Mouse (Mus musculus): ENCODE measurements around the gene Mrps18b. TPM values are rescaled to one million over a fixed set of nuclear protein-coding genes. Genes with fewer than 3 reads are reported as not detected.

Gene Mrps18b
- polyA plus RNA-seq, 1 experiment from 2014 or later = 83.4 TPM

- ATAC-seq (ENCODE audit: low FRiP score, low TSS enrichment) (peak; percentile 51; the same call in 1 of the 2 replicates), DNase-seq (ENCODE audit: low spot score) (peak; percentile 68)
- Histone ChIP-seq H3K9me3 (ENCODE audit: control insufficient read depth, low read length) (no peaks in the 10 kb centered on the region), H3K27ac (replicated peaks) (peak within 1 kb of the TSS; percentile 94), H3K4me2 (replicated peaks; ENCODE audit: low read depth) (peak within 1 kb of the TSS; percentile 85), H3K9ac (ENCODE audit: low read length) (peak within 1 kb of the TSS; percentile 77), H3K36me3 (ENCODE audit: control insufficient read depth, insufficient read depth, low read length) (no peaks in the 10 kb centered on the region), H3K4me3 (ENCODE audit: low read depth, low read length) (peak within 1 kb of the TSS; percentile 60), H3K27me3 (ENCODE audit: control insufficient read depth, insufficient read depth, low read length) (no peaks in the 10 kb centered on the region), H3K4me1 (replicated peaks; ENCODE audit: control insufficient read depth, insufficient read depth) (peaks cover 3% of the 10 kb centered on the region; the same call in 1 of the 2 replicates)
- 2% methylated on average over 44 of the region's 48 CpGs for WGBS
- TF ChIP-seq EP300 (optimal IDR thresholded peaks at IDR 0.05) (peak; percentile 62), CTCF (IDR thresholded peaks at IDR 0.05; ENCODE audit: low read depth) (0 out of 2 replicates have a peak, but pooled peaks have one; percentile 6)
These were observed 50.5 kb downstream of the Mrps18b start, which contains the start of gene Ppp1r18 for GRCm38 (mm10) chr17:35865481-35866280. TSS of gene Ppp1r18 (plus strand) at chr17:35865593.

GRCm38 (mm10) chr17:35864832-35865353 lies 51.3 kb downstream of the Mrps18b start:
- no peak for TF ChIP-seq EP300 (optimal IDR thresholded peaks at IDR 0.05)
- TF ChIP-seq CTCF (IDR thresholded peaks at IDR 0.05; ENCODE audit: low read depth) = no peak
- ATAC-seq (ENCODE audit: low FRiP score, low TSS enrichment) (no peak), DNase-seq (ENCODE audit: low spot score) (no peak)
- Histone ChIP-seq H3K4me1 (replicated peaks; ENCODE audit: control insufficient read depth, insufficient read depth) (no peaks in the 10 kb centered on the region; the same call in 1 of the 2 replicates), H3K9me3 (ENCODE audit: control insufficient read depth, low read length) (no peaks in the 10 kb centered on the region), H3K4me2 (replicated peaks; ENCODE audit: low read depth) (peak overlapping the region; percentile 85), H3K9ac (ENCODE audit: low read length) (peak overlapping the region; percentile 77; the same call in 1 of the 2 replicates), H3K27me3 (ENCODE audit: control insufficient read depth, insufficient read depth, low read length) (no peaks in the 10 kb centered on the region), H3K36me3 (ENCODE audit: control insufficient read depth, insufficient read depth, low read length) (no peaks in the 10 kb centered on the region), H3K27ac (replicated peaks) (peak overlapping the region; percentile 94), H3K4me3 (ENCODE audit: low read depth, low read length) (peak overlapping the region; percentile 60)
- 27% methylated on average over 10 of the region's 10 CpGs for WGBS

GRCm38 (mm10) chr17:35861198-35861857 lies 54.9 kb downstream of the Mrps18b start, which contains the start of gene Nrm:
TSS of gene Nrm (plus strand) at chr17:35861318.
- H3K9me3 ChIP-seq (ENCODE audit: control insufficient read depth, low read length) = no peaks in the 10 kb centered on the region
- H3K4me1 ChIP-seq (replicated peaks; ENCODE audit: control insufficient read depth, insufficient read depth) = no peaks in the 10 kb centered on the region
- ATAC-seq (ENCODE audit: low FRiP score, low TSS enrichment) (peak; percentile 92), DNase-seq (ENCODE audit: low spot score) (peak; percentile 92)
- H3K4me3 ChIP-seq (ENCODE audit: low read depth, low read length) = peak within 1 kb of the TSS; percentile 76
- WGBS = under 1% methylated on average over 40 of the region's 47 CpGs
- H3K9ac ChIP-seq (ENCODE audit: low read length) = peak within 1 kb of the TSS; percentile 71
- H3K36me3 ChIP-seq (ENCODE audit: control insufficient read depth, insufficient read depth, low read length) = peaks cover 3% of the 10 kb centered on the region
- H3K27ac ChIP-seq (replicated peaks) = peak within 1 kb of the TSS; percentile 85
- TF ChIP-seq EP300 (optimal IDR thresholded peaks at IDR 0.05) = no peak
- TF ChIP-seq CTCF (IDR thresholded peaks at IDR 0.05; ENCODE audit: low read depth) = peak; percentile 73
- H3K27me3 ChIP-seq (ENCODE audit: control insufficient read depth, insufficient read depth, low read length) = no peaks in the 10 kb centered on the region
- peak within 1 kb of the TSS; percentile 66 for H3K4me2 ChIP-seq (replicated peaks; ENCODE audit: low read depth)

- WGBS = 4% methylated on average over 12 of the region's 12 CpGs
- ATAC-seq (ENCODE audit: low FRiP score, low TSS enrichment) = 0 out of 2 replicates have a peak, but pooled peaks have one; percentile 3
These were observed 55.4 kb downstream of the Mrps18b start for GRCm38 (mm10) chr17:35860831-35861197.

More at GRCm38 (mm10) chr17:35860831-35861197, 55.4 kb downstream of the Mrps18b start:
- Histone ChIP-seq H3K27ac (replicated peaks) (peak overlapping the region; percentile 85), H3K4me1 (replicated peaks; ENCODE audit: control insufficient read depth, insufficient read depth) (no peaks in the 10 kb centered on the region), H3K9ac (ENCODE audit: low read length) (peak overlapping the region; percentile 71), H3K4me2 (replicated peaks; ENCODE audit: low read depth) (peak overlapping the region; percentile 66), H3K27me3 (ENCODE audit: control insufficient read depth, insufficient read depth, low read length) (no peaks in the 10 kb centered on the region), H3K36me3 (ENCODE audit: control insufficient read depth, insufficient read depth, low read length) (peaks cover 3% of the 10 kb centered on the region), H3K9me3 (ENCODE audit: control insufficient read depth, low read length) (no peaks in the 10 kb centered on the region), H3K4me3 (ENCODE audit: low read depth, low read length) (peak overlapping the region; percentile 76)
- DNase-seq (ENCODE audit: low spot score) = no peak
- no peak for TF ChIP-seq CTCF (IDR thresholded peaks at IDR 0.05; ENCODE audit: low read depth)
- TF ChIP-seq EP300 (optimal IDR thresholded peaks at IDR 0.05) = no peak

MicroRNA genes within 50 kb of the gene (microRNA counts, 519-probe panel; counts per million panel counts)
- microRNA mmu-miR-1894-3p (not detected), microRNA mmu-miR-1894-5p (not detected), microRNA mmu-miR-877 (not detected)

Small RNA genes lying within 50 kb of the gene (microRNA-seq; reads per million reads assigned to microRNA genes)
- gene Gm28033 = 2.3 reads per million
- not detected for gene Mir1894
- 27.0 reads per million, percentile 28 among the genes with 10 or more reads in this experiment for gene Mir877

Other genes starting within 250 kb of the Mrps18b start
- gene Vars2, start 248.8 kb downstream of the Mrps18b start, polyA plus RNA-seq (2015; fragmentation: Nextera tagmentation; extraction: Ambion mirVana) = 10.3 and 10.6 TPM in 2 replicates
- 20.7 and 20.8 TPM in 2 replicates for gene Gtf2h4, start 242.7 kb downstream of the Mrps18b start, polyA plus RNA-seq (2015; fragmentation: Nextera tagmentation; extraction: Ambion mirVana)
- gene Ddr1, start 211.8 kb downstream of the Mrps18b start, polyA plus RNA-seq (2015; fragmentation: Nextera tagmentation; extraction: Ambion mirVana) = 50.8 TPM in 2 replicates
- 74.8 and 79.5 TPM in 2 replicates for gene Ier3, start 94.7 kb downstream of the Mrps18b start, polyA plus RNA-seq (2015; fragmentation: Nextera tagmentation; extraction: Ambion mirVana)
- gene Flot1, start 93.2 kb downstream of the Mrps18b start, polyA plus RNA-seq (2015; fragmentation: Nextera tagmentation; extraction: Ambion mirVana) = 41.0 and 43.5 TPM in 2 replicates
- 251 and 296 TPM in 2 replicates for gene Tubb5, start 78.1 kb downstream of the Mrps18b start, polyA plus RNA-seq (2015; fragmentation: Nextera tagmentation; extraction: Ambion mirVana)
- 2.1 and 2.2 TPM in 2 replicates for gene Mdc1, start 74.9 kb downstream of the Mrps18b start, polyA plus RNA-seq (2015; fragmentation: Nextera tagmentation; extraction: Ambion mirVana)
- 27.3 and 27.4 TPM in 2 replicates for gene Nrm, start 55.1 kb downstream of the Mrps18b start, polyA plus RNA-seq (2015; fragmentation: Nextera tagmentation; extraction: Ambion mirVana)
- 15.3 and 16.6 TPM in 2 replicates for gene Ppp1r18, start 50.8 kb downstream of the Mrps18b start, polyA plus RNA-seq (2015; fragmentation: Nextera tagmentation; extraction: Ambion mirVana)
- 14.2 and 19.3 TPM in 2 replicates for gene Dhx16, start 36.6 kb downstream of the Mrps18b start, polyA plus RNA-seq (2015; fragmentation: Nextera tagmentation; extraction: Ambion mirVana)
- 20.5 and 21.7 TPM in 2 replicates for gene 2310061I04Rik, start 19.0 kb downstream of the Mrps18b start, polyA plus RNA-seq (2015; fragmentation: Nextera tagmentation; extraction: Ambion mirVana)
- 12.7 and 14.5 TPM in 2 replicates for gene Atat1, start 6.3 kb downstream of the Mrps18b start, polyA plus RNA-seq (2015; fragmentation: Nextera tagmentation; extraction: Ambion mirVana)
- gene Ppp1r10, start within 50 bp of the Mrps18b start, polyA plus RNA-seq (2015; fragmentation: Nextera tagmentation; extraction: Ambion mirVana) = 13.9 and 17.4 TPM in 2 replicates
- gene Abcf1, start 53.4 kb upstream of the Mrps18b start, polyA plus RNA-seq (2015; fragmentation: Nextera tagmentation; extraction: Ambion mirVana) = 54.8 and 71.5 TPM in 2 replicates
- 24.6 and 25.1 TPM in 2 replicates for gene Gnl1, start 63.5 kb upstream of the Mrps18b start, polyA plus RNA-seq (2015; fragmentation: Nextera tagmentation; extraction: Ambion mirVana)
- gene Prr3, start 63.8 kb upstream of the Mrps18b start, polyA plus RNA-seq (2015; fragmentation: Nextera tagmentation; extraction: Ambion mirVana) = 10.8 and 10.9 TPM in 2 replicates
- gene H2-T24, start 104.2 kb upstream of the Mrps18b start, polyA plus RNA-seq (2015; fragmentation: Nextera tagmentation; extraction: Ambion mirVana) = 1.0 and 1.1 TPM in 2 replicates
- gene H2-T23, start 116.5 kb upstream of the Mrps18b start, polyA plus RNA-seq (2015; fragmentation: Nextera tagmentation; extraction: Ambion mirVana) = 35.9 and 40.2 TPM in 2 replicates
- 18.9 and 21.0 TPM in 2 replicates for gene H2-T22, start 126.4 kb upstream of the Mrps18b start, polyA plus RNA-seq (2015; fragmentation: Nextera tagmentation; extraction: Ambion mirVana)
- not detected in 2 replicates for gene Gm6034, start 126.6 kb upstream of the Mrps18b start, polyA plus RNA-seq (2015; fragmentation: Nextera tagmentation; extraction: Ambion mirVana)
- 0.08 and 0.10 TPM in 2 replicates for gene Gm11127, start 142.0 kb upstream of the Mrps18b start, polyA plus RNA-seq (2015; fragmentation: Nextera tagmentation; extraction: Ambion mirVana)
- gene Gm19684, start 205.3 kb upstream of the Mrps18b start, polyA plus RNA-seq (2015; fragmentation: Nextera tagmentation; extraction: Ambion mirVana) = not detected in 2 replicates
- not detected in 2 replicates for gene Gm7030, start 213.0 kb upstream of the Mrps18b start, polyA plus RNA-seq (2015; fragmentation: Nextera tagmentation; extraction: Ambion mirVana)

All from stomach, postnatal 0 days (tissue).